In the genomic region with DNA sequence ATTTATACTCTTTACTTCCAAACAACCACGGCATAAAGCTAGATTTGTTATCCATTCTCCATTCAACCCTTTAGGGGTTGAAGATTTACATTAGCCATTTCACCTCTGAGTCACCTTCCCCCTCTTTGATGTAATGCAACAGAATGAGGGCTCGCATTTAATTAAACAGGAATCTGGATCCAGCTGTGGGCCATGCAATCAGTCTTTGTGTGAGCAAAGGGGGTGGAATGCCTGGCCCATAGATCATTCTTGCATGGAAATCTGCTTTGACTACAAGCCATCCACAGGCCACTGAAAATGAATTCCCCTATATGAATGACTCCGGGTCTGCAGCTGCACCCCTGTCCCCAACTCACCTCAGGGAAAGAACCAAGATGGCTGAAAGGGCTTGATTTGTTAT, we compare ENCODE assay signal across 21 mouse cellular contexts.
A peak's percentile ranks its signal among the peaks of the same experiment; 100 is the strongest.
DNase-seq lines count a peak whose midpoint lies in the region; ATAC-seq and TF ChIP-seq lines count a peak whose summit lies in the region.
"Had no signal": no experiment of that assay in that cellular context is flagged by ENCODE, and none has a peak within 500 bp of the region (broad histone marks: within the 10 kb centered on the region; RNA-seq: fewer than 3 reads in every experiment).

No protein-coding gene starts in this region.

- H3K9me3 ChIP-seq in hindbrain, embryonic 10.5 days, result no peaks in the 10 kb centered on the region
- H3K9me3 ChIP-seq in hindbrain, embryonic 16.5 days (ENCODE audit: control insufficient read depth, low read length), result no peaks in the 10 kb centered on the region
- no peaks in the 10 kb centered on the region for H3K9me3 ChIP-seq in neural tube, embryonic 12.5 days
- H3K9me3 ChIP-seq: forebrain, embryonic 10.5 days; heart, embryonic 12.5 days; hindbrain, embryonic 15.5 days; limb, embryonic 15.5 days had no signal

- ATAC-seq in hindbrain, embryonic 16.5 days, result no peak
- ATAC-seq in neural tube, embryonic 12.5 days (ENCODE audit: low FRiP score, low read depth), result peak; percentile 79
- ATAC-seq: intestine, postnatal 0 days; lung, postnatal 0 days had no signal

- no peaks in the 10 kb centered on the region for H3K4me1 ChIP-seq in hindbrain, embryonic 10.5 days (replicated peaks)
- no peaks in the 10 kb centered on the region for H3K4me1 ChIP-seq in hindbrain, embryonic 16.5 days (ENCODE audit: control insufficient read depth, insufficient read depth, low read depth, low read length)
- H3K4me1 ChIP-seq in kidney, adult 2 months (ENCODE audit: control insufficient read depth, insufficient read depth, low read length), result no peaks in the 10 kb centered on the region
- H3K4me1 ChIP-seq in neural tube, embryonic 12.5 days, result no peaks in the 10 kb centered on the region
- H3K4me1 ChIP-seq: heart, embryonic 12.5 days; hindbrain, embryonic 15.5 days; limb, embryonic 15.5 days had no signal

- no peaks in the 10 kb centered on the region for H3K27me3 ChIP-seq in hindbrain, embryonic 10.5 days (ENCODE audit: insufficient read depth, poor library complexity, severe bottlenecking)
- H3K27me3 ChIP-seq in hindbrain, embryonic 16.5 days (replicated peaks; ENCODE audit: control insufficient read depth, insufficient read depth, low read length), result no peaks in the 10 kb centered on the region
- H3K27me3 ChIP-seq in kidney, adult 2 months (replicated peaks; ENCODE audit: control insufficient read depth, insufficient read depth, low read length), result no peaks in the 10 kb centered on the region
- H3K27me3 ChIP-seq in neural tube, embryonic 12.5 days (replicated peaks), result no peaks in the 10 kb centered on the region
- H3K27me3 ChIP-seq: heart, embryonic 12.5 days; hindbrain, embryonic 15.5 days; limb, embryonic 15.5 days had no signal

- 51% methylated on average over 3 of the region's 3 CpGs for WGBS in hindbrain, embryonic 10.5 days
- WGBS in hindbrain, embryonic 16.5 days, result 23% methylated on average over 3 of the region's 3 CpGs
- 34% methylated on average over 3 of the region's 3 CpGs for WGBS in kidney, adult 2 months
- 19% methylated on average over 3 of the region's 3 CpGs for WGBS in neural tube, embryonic 12.5 days

- H3K4me3 ChIP-seq in hindbrain, embryonic 10.5 days, result no peak overlapping the region
- H3K4me3 ChIP-seq in hindbrain, embryonic 16.5 days (ENCODE audit: low read length), result no peak overlapping the region
- no peak overlapping the region for H3K4me3 ChIP-seq in kidney, adult 2 months (ENCODE audit: insufficient read depth, low read depth, low read length)
- no peak overlapping the region for H3K4me3 ChIP-seq in neural tube, embryonic 12.5 days
- H3K4me3 ChIP-seq: forebrain, embryonic 10.5 days; heart, embryonic 12.5 days; hindbrain, embryonic 15.5 days; limb, embryonic 15.5 days had no signal

- TF ChIP-seq POLR2A in kidney, adult 2 months (IDR thresholded peaks at IDR 0.05; ENCODE audit: low read depth, low read length), result no peak

- H3K36me3 ChIP-seq in hindbrain, embryonic 10.5 days, result no peaks in the 10 kb centered on the region
- H3K36me3 ChIP-seq in hindbrain, embryonic 16.5 days (ENCODE audit: control insufficient read depth, insufficient read depth, low read length), result no peaks in the 10 kb centered on the region
- no peaks in the 10 kb centered on the region for H3K36me3 ChIP-seq in kidney, adult 2 months (ENCODE audit: control insufficient read depth, insufficient read depth, low read length)
- no peaks in the 10 kb centered on the region for H3K36me3 ChIP-seq in neural tube, embryonic 12.5 days
- H3K36me3 ChIP-seq: forebrain, embryonic 10.5 days; heart, embryonic 12.5 days; hindbrain, embryonic 15.5 days; limb, embryonic 15.5 days had no signal

- no peak for TF ChIP-seq CTCF in kidney, adult 2 months (conservative IDR thresholded peaks at IDR 0.05; ENCODE audit: insufficient read depth, insufficient read length, low read depth, low read length)

- H3K27ac ChIP-seq in hindbrain, embryonic 10.5 days, result no peak overlapping the region
- no peak overlapping the region for H3K27ac ChIP-seq in hindbrain, embryonic 16.5 days (ENCODE audit: low read depth, low read length)
- H3K27ac ChIP-seq in kidney, adult 2 months (ENCODE audit: insufficient read depth, low read depth, low read length), result no peak overlapping the region
- no peak overlapping the region for H3K27ac ChIP-seq in neural tube, embryonic 12.5 days
- H3K27ac ChIP-seq: forebrain, embryonic 10.5 days; hindbrain, embryonic 15.5 days; limb, embryonic 15.5 days had no signal

- H3K9ac ChIP-seq in hindbrain, embryonic 16.5 days (ENCODE audit: low read depth, low read length), result no peak overlapping the region
- H3K9ac ChIP-seq in neural tube, embryonic 12.5 days, result no peak overlapping the region
- H3K9ac ChIP-seq: heart, embryonic 12.5 days; hindbrain, embryonic 15.5 days; limb, embryonic 15.5 days had no signal

- no peak overlapping the region for H3K4me2 ChIP-seq in hindbrain, embryonic 16.5 days (ENCODE audit: low read length)
- no peak overlapping the region for H3K4me2 ChIP-seq in neural tube, embryonic 12.5 days (replicated peaks)
- H3K4me2 ChIP-seq: heart, embryonic 12.5 days; hindbrain, embryonic 15.5 days; limb, embryonic 15.5 days had no signal

- peak; percentile 2 for DNase-seq in hindbrain, embryonic 10.5 days (ENCODE audit: low spot score)
- DNase-seq in kidney, postnatal 4 days, result peak; percentile 1 to 10
- DNase-seq in kidney, adult 2 months, result no peak
- peak; percentile 5 for DNase-seq in embryo, embryonic 10 days (ENCODE audit: low spot score)
- DNase-seq in lung, postnatal 4 days, result no peak
- DNase-seq in spleen, postnatal 14 days (ENCODE audit: low spot score in 2 of 2), result no peak
- DNase-seq: adrenal gland, adult 8-10 months; cerebellum, adult 9-10 months; heart, adult 11 months; heart, postnatal 14 days; midbrain, embryonic 14.5 days; right cerebral cortex, postnatal 4 days; thymus, postnatal 25 days had no signal

Comparison
In these comparisons a context has a peak if more than half of its experiments do, and no peak if none do; other contexts are left out.
1. DNase-seq: peak in hindbrain, embryonic 10.5 days (single experiment), kidney, postnatal 4 days (2 of 2) and embryo, embryonic 10 days (single experiment); none in kidney, adult 2 months (single experiment), lung, postnatal 4 days (0 of 2) and spleen, postnatal 14 days (0 of 2).